Mouse (Mus musculus): ENCODE data around the gene Med31.

- TF ChIP-seq GATA1 (IDR thresholded peaks at IDR 0.05; ENCODE audit: low read length) (no peak), TAL1 (IDR thresholded peaks at IDR 0.05; ENCODE audit: low read length) (no peak)
Observed at GRCm38 (mm10) chr11:72175966-72176365, 39.4 kb downstream of the Med31 start.
